Mouse (Mus musculus) liver, adult (tissue): Measurements from ENCODE around the gene Hoxa6.

Experiments
- GATA4 ChIP-seq: IDR thresholded peaks from 2 replicates; pipeline ENCODE4 v1.6.1; 2014; ENCODE audit warnings: mild to moderate bottlenecking, low read length; ENCODE audit not compliant: insufficient replicate concordance

The Hoxa6 gene

GRCm38 (mm10) chr6:52216691-52217458 is 8.4 kb upstream of the Hoxa6 start:
- no peak for TF ChIP-seq GATA4

- TF ChIP-seq GATA4, result no peak
Measured at GRCm38 (mm10) chr6:52215771-52216535, 7.4 kb upstream of the Hoxa6 start.

GRCm38 (mm10) chr6:52215070-52215469 is 6.5 kb upstream of the Hoxa6 start:
- TF ChIP-seq GATA4, result no peak

GRCm38 (mm10) chr6:52214271-52214670 is 5.7 kb upstream of the Hoxa6 start:
- no peak for TF ChIP-seq GATA4

GRCm38 (mm10) chr6:52213119-52213986 is 4.8 kb upstream of the Hoxa6 start, which contains the start of the genes Hoxa3 and Gm28308:
Gene Hoxa3, minus strand, starts transcription at chr6:52213336.
Gene Gm28308, minus strand, starts transcription at chr6:52213339.
- no peak for TF ChIP-seq GATA4

GRCm38 (mm10) chr6:52212556-52213118 is 4.1 kb upstream of the Hoxa6 start:
- TF ChIP-seq GATA4, result no peak

DNA sequence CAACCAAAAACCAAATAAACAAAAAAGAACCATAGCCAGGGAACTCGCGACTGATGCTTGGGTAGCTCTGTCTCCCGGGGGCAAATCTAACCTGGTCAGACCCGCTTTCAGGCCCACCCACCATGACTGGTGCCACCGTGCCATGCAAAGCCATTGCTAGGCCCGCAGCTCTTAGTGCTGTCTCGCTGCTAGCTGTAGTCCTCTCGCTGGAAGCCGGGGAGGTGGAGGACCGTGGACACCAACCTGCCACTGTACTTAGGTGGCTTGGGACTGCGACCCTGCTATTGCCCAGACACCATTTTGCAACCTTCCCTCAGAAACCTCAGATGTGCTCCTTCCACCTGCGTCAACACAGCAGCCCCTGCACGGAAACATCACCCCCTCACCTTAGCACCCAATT is 3.4 kb upstream of the Hoxa6 start:
- no peak for TF ChIP-seq GATA4

GRCm38 (mm10) chr6:52211170-52211935 is 2.8 kb upstream of the Hoxa6 start:
- TF ChIP-seq GATA4, result no peak; the same call in 1 of the 2 replicates

- TF ChIP-seq GATA4, result no peak
Measured at GRCm38 (mm10) chr6:52209685-52210046, 1.1 kb upstream of the Hoxa6 start.

DNA sequence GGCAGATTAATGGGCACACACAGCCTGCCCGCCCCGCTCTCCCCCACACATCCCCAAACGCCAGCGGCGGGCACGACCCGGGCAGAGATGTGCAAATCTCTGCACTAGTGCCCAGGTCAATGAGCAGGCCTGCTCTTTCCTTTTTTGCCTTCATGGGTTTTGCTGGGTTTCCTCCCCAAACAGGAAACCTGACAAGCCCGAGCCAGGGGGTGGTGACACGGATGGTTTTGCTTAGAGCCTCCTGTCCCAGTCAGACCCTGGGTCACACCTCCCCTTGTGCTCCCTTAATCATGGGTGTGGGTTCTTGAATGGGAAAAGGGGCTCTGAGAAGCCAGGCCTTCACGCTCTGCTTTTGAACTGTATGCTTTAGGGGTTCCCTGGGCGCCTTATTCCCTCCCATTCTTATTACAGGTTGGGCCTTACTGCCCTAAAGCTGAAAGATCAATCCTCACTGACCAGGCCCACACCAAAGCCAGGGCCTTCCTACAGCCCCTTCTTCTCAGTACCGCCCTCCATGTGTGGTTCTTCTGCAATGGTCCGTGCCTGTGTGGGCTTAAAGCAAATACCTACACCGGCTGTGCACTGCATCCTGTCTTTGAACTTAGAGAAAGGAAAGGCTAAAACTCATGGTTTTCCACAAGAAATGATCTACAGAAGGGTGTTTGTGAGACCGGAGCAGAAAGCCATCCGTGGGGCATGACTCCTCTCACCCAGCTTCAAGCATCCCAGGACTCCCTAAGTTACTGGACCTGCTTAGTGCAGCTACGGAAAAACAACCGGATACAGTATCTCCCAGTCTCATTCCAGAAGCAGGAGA is 554 bp upstream of the Hoxa6 start:
- TF ChIP-seq GATA4, result no peak

DNA sequence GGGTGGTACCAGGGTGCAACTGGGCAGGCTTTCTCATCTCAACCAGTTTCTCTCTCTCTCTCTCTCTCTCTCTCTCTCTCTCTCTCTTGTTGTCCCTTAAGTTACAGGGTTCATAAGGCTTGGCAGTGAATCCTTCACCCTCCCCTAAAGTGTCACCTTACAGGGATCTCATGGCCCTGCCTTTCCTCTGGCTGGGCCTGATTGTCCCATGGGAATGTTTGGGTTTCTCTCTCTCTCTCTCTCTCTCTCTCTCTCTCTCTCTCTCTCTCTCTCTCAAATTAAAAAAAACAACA is 892 bp downstream of the Hoxa6 start:
- no peak for TF ChIP-seq GATA4

GRCm38 (mm10) chr6:52206882-52207683 is 1.4 kb downstream of the Hoxa6 start:
- TF ChIP-seq GATA4, result no peak
